Mouse (Mus musculus) hindbrain, embryonic 13.5 days (tissue): ENCODE results near the gene Rgcc. TPM values are rescaled to one million over a fixed set of nuclear protein-coding genes. Genes with fewer than 3 reads are reported as not detected.

Experiments
- ATAC-seq: fragments of 200-750 bp; cut with Nextera tagmentation; 2 replicates; pipeline ENCODE4 v1.8.0; 2017; ENCODE audit warnings: moderate TSS enrichment; ENCODE audit not compliant: low FRiP score
- H3K27ac ChIP-seq: fragments of 300-500 bp; sonication (generic); 2 replicates; pipeline ENCODE4 v1.5.1; 2015; ENCODE audit warnings: inconsistent platforms, mild to moderate bottlenecking, moderate library complexity
- H3K27me3 ChIP-seq: fragments of 300-500 bp; sonication (generic); 2 replicates; pipeline ENCODE4 v1.6.1; 2015; ENCODE audit warnings: mild to moderate bottlenecking, inconsistent platforms
- H3K36me3 ChIP-seq: fragments of 300-500 bp; sonication (generic); 2 replicates; pipeline ENCODE4 v1.6.1; 2015; ENCODE audit warnings: mild to moderate bottlenecking, inconsistent platforms
- H3K4me1 ChIP-seq: fragments of 300-500 bp; sonication (generic); replicated peaks from 2 replicates; pipeline ENCODE4 v1.6.1; 2015; ENCODE audit warnings: inconsistent platforms
- H3K4me2 ChIP-seq: fragments of 300-500 bp; sonication (generic); 2 replicates; pipeline ENCODE4 v1.6.1; 2015; ENCODE audit warnings: inconsistent platforms, mild to moderate bottlenecking, moderate library complexity
- H3K4me3 ChIP-seq: fragments of 300-500 bp; sonication (generic); 2 replicates; pipeline ENCODE4 v1.5.1; 2015; ENCODE audit warnings: mild to moderate bottlenecking, inconsistent platforms
- H3K9ac ChIP-seq: fragments of 300-500 bp; sonication (generic); 2 replicates; pipeline ENCODE4 v1.6.1; 2015; ENCODE audit warnings: mild to moderate bottlenecking, inconsistent platforms
- H3K9me3 ChIP-seq: fragments of 300-500 bp; sonication (generic); 2 replicates; pipeline ENCODE4 v1.6.1; 2016; ENCODE audit warnings: inconsistent platforms
- WGBS: fragments of 180-500 bp; shearing (Covaris S2); methylation state at CpG from one replicate; pipeline ENCODE4 v1.1.7; 2015; 5-methylcytosine and 5-hydroxymethylcytosine counted together
- polyA plus RNA-seq: library from polyadenylated mRNA; unstranded; fragments of >200 nt; fragmentation: Nextera tagmentation; extraction: Ambion mirVana; gene quantifications from 2 replicates; pipeline ENCODE4 v1.2.1, GENCODE M21; 2015

The Rgcc gene
- polyA plus RNA-seq, 1 experiment from 2014 or later = 38.8 TPM

- peaks cover 41% of the 10 kb centered on the region for H3K27me3 ChIP-seq
- peak overlapping the region; percentile 21; the same call in 1 of the 2 replicates for H3K4me2 ChIP-seq
- H3K9me3 ChIP-seq = no peaks in the 10 kb centered on the region
- H3K4me3 ChIP-seq = 0 out of 2 replicates have a peak overlapping the region, but pooled peaks have one; percentile 4
- no peak overlapping the region for H3K9ac ChIP-seq
- no peak for ATAC-seq
- WGBS = 73% methylated on average over 7 of the region's 7 CpGs
- H3K4me1 ChIP-seq = peaks cover 31% of the 10 kb centered on the region
- no peaks in the 10 kb centered on the region for H3K36me3 ChIP-seq
- H3K27ac ChIP-seq = no peak overlapping the region
Measured at GRCm38 (mm10) chr14:79298314-79298992, 3.0 kb downstream of the Rgcc start.

- H3K4me1 ChIP-seq = peaks cover 38% of the 10 kb centered on the region
Measured at GRCm38 (mm10) chr14:79296836-79297235, 4.6 kb downstream of the Rgcc start.

DNA sequence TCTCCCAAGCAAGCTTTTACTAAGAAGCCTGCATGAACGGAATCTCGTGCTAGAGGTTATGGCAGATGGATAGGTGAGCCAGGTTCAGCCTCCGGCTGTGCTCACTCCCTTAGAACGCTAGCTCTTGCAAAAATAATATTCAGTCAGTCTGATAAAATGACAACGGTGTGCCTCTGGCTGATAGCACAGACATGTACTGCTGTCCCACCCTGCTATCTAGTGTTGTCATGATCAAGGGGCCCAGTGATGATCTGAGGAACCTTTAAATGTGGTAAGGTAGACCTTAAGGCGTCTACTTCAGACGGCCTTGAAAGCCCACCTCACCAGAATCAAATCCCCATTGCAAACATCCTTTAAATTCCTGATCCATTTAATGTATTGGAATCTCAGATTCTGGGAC, 5.2 kb downstream of the Rgcc start:
- Histone ChIP-seq H3K27ac (no peak overlapping the region), H3K36me3 (no peaks in the 10 kb centered on the region), H3K4me3 (no peak overlapping the region), H3K4me2 (peak overlapping the region; percentile 8; the same call in 1 of the 2 replicates), H3K4me1 (peaks cover 38% of the 10 kb centered on the region), H3K9me3 (no peaks in the 10 kb centered on the region), H3K27me3 (peaks cover 32% of the 10 kb centered on the region), H3K9ac (no peak overlapping the region)
- ATAC-seq = no peak
- 81% methylated on average over 7 of the region's 7 CpGs for WGBS

More at GRCm38 (mm10) chr14:79296836-79297235, 4.6 kb downstream of the Rgcc start:
- H3K36me3 ChIP-seq = no peaks in the 10 kb centered on the region
- no peak for ATAC-seq
- H3K4me2 ChIP-seq = 0 out of 2 replicates have a peak overlapping the region, but pooled peaks have one; percentile 6
- 27% methylated on average over 5 of the region's 5 CpGs for WGBS
- no peak overlapping the region for H3K4me3 ChIP-seq
- H3K27ac ChIP-seq = no peak overlapping the region
- H3K9ac ChIP-seq = no peak overlapping the region
- H3K27me3 ChIP-seq = peaks cover 32% of the 10 kb centered on the region
- no peaks in the 10 kb centered on the region for H3K9me3 ChIP-seq

GRCm38 (mm10) chr14:79295579-79295978, 5.9 kb downstream of the Rgcc start:
- H3K9me3 ChIP-seq = no peaks in the 10 kb centered on the region
- no peak overlapping the region for H3K27ac ChIP-seq
- 88% methylated on average over 9 of the region's 9 CpGs for WGBS
- H3K36me3 ChIP-seq = no peaks in the 10 kb centered on the region
- H3K9ac ChIP-seq = no peak overlapping the region
- ATAC-seq = no peak
- H3K4me1 ChIP-seq = peaks cover 37% of the 10 kb centered on the region
- H3K4me2 ChIP-seq = no peak overlapping the region
- H3K27me3 ChIP-seq = peaks cover 26% of the 10 kb centered on the region
- H3K4me3 ChIP-seq = no peak overlapping the region

- Histone ChIP-seq H3K27ac (no peak overlapping the region), H3K9me3 (no peaks in the 10 kb centered on the region), H3K9ac (no peak overlapping the region), H3K36me3 (no peaks in the 10 kb centered on the region), H3K4me2 (no peak overlapping the region), H3K27me3 (peaks cover 21% of the 10 kb centered on the region), H3K4me1 (peaks cover 39% of the 10 kb centered on the region), H3K4me3 (no peak overlapping the region)
- ATAC-seq = no peak
- WGBS = 78% methylated on average over 5 of the region's 5 CpGs
Measured at GRCm38 (mm10) chr14:79294950-79295349, 6.5 kb downstream of the Rgcc start.

GRCm38 (mm10) chr14:79294051-79294814, 7.2 kb downstream of the Rgcc start:
- WGBS = 87% methylated on average over 8 of the region's 8 CpGs
- Histone ChIP-seq H3K4me1 (peaks cover 37% of the 10 kb centered on the region), H3K4me3 (no peak overlapping the region), H3K36me3 (no peaks in the 10 kb centered on the region), H3K9me3 (no peaks in the 10 kb centered on the region), H3K4me2 (no peak overlapping the region), H3K27me3 (peaks cover 16% of the 10 kb centered on the region), H3K27ac (no peak overlapping the region), H3K9ac (no peak overlapping the region)
- ATAC-seq = no peak

DNA sequence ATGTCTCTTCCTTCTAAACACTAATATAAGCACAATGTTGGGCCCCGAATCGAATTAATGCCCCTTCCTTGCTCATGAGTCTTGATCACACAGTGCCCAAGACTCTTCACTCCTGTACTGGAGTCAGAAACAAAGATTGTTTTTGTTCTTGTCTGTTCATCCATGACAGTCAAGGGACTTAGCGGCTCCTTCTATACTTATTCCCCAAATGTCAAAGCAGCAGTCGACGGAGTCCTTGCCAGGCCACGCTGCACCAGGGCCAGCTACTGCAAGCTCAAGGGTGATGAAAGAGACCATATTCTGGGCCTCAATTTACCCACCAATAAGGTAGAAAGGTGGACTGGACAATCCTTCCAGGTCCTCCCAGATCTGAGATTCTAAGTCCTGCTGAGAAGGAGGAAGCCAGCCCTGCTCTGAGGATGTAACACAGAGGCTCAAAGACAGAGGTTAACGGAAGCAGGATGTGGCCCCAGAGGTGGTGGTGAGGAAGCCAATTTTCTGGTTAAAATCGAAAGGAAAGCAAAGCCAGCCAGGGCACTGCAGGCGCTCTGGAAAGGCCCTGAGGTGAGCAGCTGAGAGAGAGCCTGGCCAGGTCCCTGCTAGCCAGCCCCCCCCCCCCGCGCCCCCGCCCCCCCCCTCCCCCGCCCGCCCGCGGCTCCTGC, 8.2 kb downstream of the Rgcc start:
- Histone ChIP-seq H3K27me3 (peaks cover 7% of the 10 kb centered on the region; the same call in 1 of the 2 replicates), H3K4me2 (no peak overlapping the region), H3K9me3 (no peaks in the 10 kb centered on the region), H3K4me1 (peaks cover 37% of the 10 kb centered on the region), H3K36me3 (no peaks in the 10 kb centered on the region), H3K4me3 (no peak overlapping the region), H3K27ac (no peak overlapping the region), H3K9ac (no peak overlapping the region)
- 51% methylated on average over 9 of the region's 16 CpGs for WGBS
- no peak for ATAC-seq

- no peak overlapping the region for H3K27ac ChIP-seq
- WGBS = 87% methylated on average over 4 of the region's 4 CpGs
- no peaks in the 10 kb centered on the region for H3K27me3 ChIP-seq
- no peak for ATAC-seq
- H3K9ac ChIP-seq = no peak overlapping the region
- H3K4me2 ChIP-seq = no peak overlapping the region
- peaks cover 34% of the 10 kb centered on the region for H3K4me1 ChIP-seq
- H3K9me3 ChIP-seq = no peaks in the 10 kb centered on the region
- H3K36me3 ChIP-seq = no peaks in the 10 kb centered on the region
- no peak overlapping the region for H3K4me3 ChIP-seq
Measured at GRCm38 (mm10) chr14:79291629-79292028, 9.8 kb downstream of the Rgcc start.

DNA sequence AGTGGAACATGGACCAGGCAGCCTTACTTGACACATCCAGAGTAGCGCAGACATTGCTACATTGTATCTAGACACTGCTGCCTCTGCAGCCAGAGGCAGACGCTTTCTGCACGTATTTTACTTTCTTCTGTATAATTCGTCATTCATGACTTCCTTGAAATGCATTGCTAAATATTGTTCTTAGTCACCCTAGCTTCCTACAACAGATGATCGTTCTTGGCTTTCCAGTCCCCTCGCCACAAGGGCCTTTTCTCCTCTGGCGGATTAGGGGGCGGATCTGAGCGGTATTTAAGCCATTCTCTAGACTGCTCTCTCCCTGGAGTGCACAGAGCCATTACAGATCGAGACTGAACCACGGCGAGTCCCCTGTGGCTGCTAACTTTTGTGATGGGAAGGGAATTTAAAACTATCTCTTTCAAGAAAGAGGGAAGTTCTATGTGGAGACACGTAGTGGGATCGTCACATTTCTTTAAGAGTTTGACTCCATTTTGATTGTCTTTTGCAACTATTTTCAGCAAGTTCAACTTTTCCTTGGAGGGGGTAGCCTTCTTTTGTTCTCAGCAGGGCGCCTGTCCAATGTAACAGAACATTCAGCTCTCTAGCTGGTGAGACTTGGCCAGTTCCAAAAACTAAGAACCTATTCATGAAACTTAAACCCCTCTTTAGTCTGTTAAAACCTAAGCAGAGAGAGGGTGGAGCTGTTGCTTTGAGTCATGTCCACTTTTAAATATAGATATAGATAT, 10.6 kb downstream of the Rgcc start:
- H3K27ac ChIP-seq = 0 out of 2 replicates have a peak overlapping the region, but pooled peaks have one; percentile 8
- 20% methylated on average over 15 of the region's 15 CpGs for WGBS
- H3K36me3 ChIP-seq = no peaks in the 10 kb centered on the region
- H3K4me1 ChIP-seq = peaks cover 28% of the 10 kb centered on the region
- no peak for ATAC-seq
- H3K4me2 ChIP-seq = peak overlapping the region; percentile 21; the same call in 1 of the 2 replicates
- H3K4me3 ChIP-seq = no peak overlapping the region
- H3K9me3 ChIP-seq = no peaks in the 10 kb centered on the region
- no peaks in the 10 kb centered on the region for H3K27me3 ChIP-seq
- 0 out of 2 replicates have a peak overlapping the region, but pooled peaks have one; percentile 2 for H3K9ac ChIP-seq

DNA sequence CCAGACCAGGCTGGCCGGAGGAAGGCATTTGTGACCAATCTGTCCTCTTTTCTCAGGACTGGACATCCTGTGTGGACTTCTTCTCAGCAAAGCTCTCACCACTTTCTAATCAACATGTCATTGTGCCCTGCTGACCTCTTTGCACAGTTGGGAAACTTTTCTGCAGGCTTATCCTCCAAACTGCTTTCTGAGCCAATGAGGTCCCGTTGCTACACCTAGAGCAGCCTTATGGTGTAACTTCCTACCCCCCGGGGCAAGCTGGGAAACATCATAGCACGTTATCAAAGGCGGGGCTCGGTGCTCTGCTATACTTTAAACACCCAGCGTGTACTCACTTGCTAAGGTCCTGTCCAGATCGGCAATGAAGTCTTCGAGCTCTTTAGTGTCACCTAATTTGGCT, 11.5 kb downstream of the Rgcc start:
- Histone ChIP-seq H3K36me3 (no peaks in the 10 kb centered on the region), H3K4me3 (no peak overlapping the region), H3K4me1 (peaks cover 24% of the 10 kb centered on the region), H3K27ac (no peak overlapping the region), H3K27me3 (no peaks in the 10 kb centered on the region), H3K9ac (no peak overlapping the region), H3K4me2 (no peak overlapping the region), H3K9me3 (no peaks in the 10 kb centered on the region)
- ATAC-seq = no peak
- 62% methylated on average over 9 of the region's 9 CpGs for WGBS

DNA sequence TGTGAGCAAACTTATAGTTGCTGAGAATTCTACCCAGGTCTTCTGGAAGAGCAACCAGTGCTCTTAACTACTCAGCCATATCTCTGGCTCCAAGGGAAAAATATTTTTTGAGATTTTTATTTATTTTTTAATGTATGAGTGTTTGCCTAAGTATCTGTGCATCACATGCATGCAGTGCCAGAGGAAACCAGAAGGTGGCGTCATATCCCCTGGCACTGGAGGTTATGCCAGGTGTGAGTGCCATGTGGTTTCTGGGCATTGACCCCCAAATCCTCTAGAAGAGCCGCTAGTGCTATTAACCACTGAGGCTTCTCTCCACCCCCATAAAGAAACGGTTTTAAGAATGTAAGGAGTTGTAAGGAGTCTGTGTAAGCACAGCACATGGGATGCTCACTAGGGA, 13.2 kb downstream of the Rgcc start:
- no peak overlapping the region for H3K4me2 ChIP-seq
- peaks cover 18% of the 10 kb centered on the region for H3K4me1 ChIP-seq
- H3K9me3 ChIP-seq = no peaks in the 10 kb centered on the region; the same call in 1 of the 2 replicates
- no peak overlapping the region for H3K9ac ChIP-seq
- no peak overlapping the region for H3K27ac ChIP-seq
- H3K4me3 ChIP-seq = no peak overlapping the region
- ATAC-seq = no peak
- 70% methylated on average over 3 of the region's 3 CpGs for WGBS
- no peaks in the 10 kb centered on the region for H3K36me3 ChIP-seq
- H3K27me3 ChIP-seq = no peaks in the 10 kb centered on the region
